Comparison of ENCODE assay signal across 8 mouse cellular contexts in genomic region chr10:81626101-81626993, GRCm38 (mm10). TPM values are rescaled to one million over a fixed set of nuclear protein-coding genes. Genes with fewer than 3 reads are reported as not detected.
DNase-seq lines count a peak whose midpoint lies in the region; ATAC-seq and TF ChIP-seq lines count a peak whose summit lies in the region.

No protein-coding gene starts in this region.

- H3K4me3 ChIP-seq in kidney, embryonic 16.5 days (ENCODE audit: low read length) = peak overlapping the region; percentile 80
- peak overlapping the region; percentile 90 for H3K4me3 ChIP-seq in forebrain, postnatal 0 days (ENCODE audit: low read depth, low read length)
- peak overlapping the region; percentile 80 for H3K4me3 ChIP-seq in liver, postnatal 0 days (ENCODE audit: low read depth, low read length)

- H3K4me2 ChIP-seq in kidney, embryonic 16.5 days (replicated peaks; ENCODE audit: low read depth, low read length) = peak overlapping the region; percentile 88
- peak overlapping the region; percentile 80 for H3K4me2 ChIP-seq in forebrain, postnatal 0 days (ENCODE audit: low read depth)
- peak overlapping the region; percentile 93 for H3K4me2 ChIP-seq in liver, postnatal 0 days (ENCODE audit: low read depth, low read length)

- peak overlapping the region; percentile 90 for H3K9ac ChIP-seq in kidney, embryonic 16.5 days (replicated peaks; ENCODE audit: low read length)
- peak overlapping the region; percentile 88 for H3K9ac ChIP-seq in forebrain, postnatal 0 days
- peak overlapping the region; percentile 73 for H3K9ac ChIP-seq in liver, postnatal 0 days (replicated peaks)

- TF ChIP-seq EP300 in liver, postnatal 0 days (IDR thresholded peaks at IDR 0.05; ENCODE audit: low read depth) = no peak

- H3K4me1 ChIP-seq in kidney, embryonic 16.5 days (ENCODE audit: insufficient read depth, low read length) = peaks cover 14% of the 10 kb centered on the region
- H3K4me1 ChIP-seq in forebrain, postnatal 0 days (ENCODE audit: insufficient read depth) = peaks cover 11% of the 10 kb centered on the region
- peaks cover 17% of the 10 kb centered on the region for H3K4me1 ChIP-seq in liver, postnatal 0 days (ENCODE audit: insufficient read depth)

- no peak for DNase-seq in kidney, postnatal 25 days
- DNase-seq in ZHBTc4 (ENCODE audit: low read depth, low spot score) = peak; percentile 83
- no peak for DNase-seq in forebrain, postnatal 0 days
- DNase-seq in liver, postnatal 0 days = no peak
- no peak for DNase-seq in urinary bladder, postnatal 4 days (ENCODE audit: low spot score in 2 of 2)
- DNase-seq in gastrocnemius, postnatal 10 days = no peak
- DNase-seq in gastrocnemius, adult 18-20 months (ENCODE audit: low spot score) = no peak

- H3K27me3 ChIP-seq in kidney, embryonic 16.5 days (ENCODE audit: insufficient read depth, low read length) = no peaks in the 10 kb centered on the region
- H3K27me3 ChIP-seq in forebrain, postnatal 0 days (ENCODE audit: insufficient read depth, low read length) = no peaks in the 10 kb centered on the region
- H3K27me3 ChIP-seq in liver, postnatal 0 days (ENCODE audit: insufficient read depth, low read length) = no peaks in the 10 kb centered on the region

- peak overlapping the region; percentile 95 for H3K27ac ChIP-seq in kidney, embryonic 16.5 days (ENCODE audit: low read length)
- peak overlapping the region; percentile 86; the same call in 1 of the 2 replicates for H3K27ac ChIP-seq in forebrain, postnatal 0 days (ENCODE audit: low read depth, low read length)
- H3K27ac ChIP-seq in liver, postnatal 0 days (ENCODE audit: low read depth) = peak overlapping the region; percentile 91

- ATAC-seq in kidney, embryonic 16.5 days (ENCODE audit: low FRiP score, low TSS enrichment) = peak; percentile 10
- no peak for ATAC-seq in forebrain, postnatal 0 days
- ATAC-seq in liver, postnatal 0 days = no peak

- peaks cover 36% of the 10 kb centered on the region for H3K36me3 ChIP-seq in kidney, embryonic 16.5 days (ENCODE audit: insufficient read depth, low read length)
- peaks cover 35% of the 10 kb centered on the region for H3K36me3 ChIP-seq in forebrain, postnatal 0 days (ENCODE audit: insufficient read depth)
- peaks cover 10% of the 10 kb centered on the region; the same call in 1 of the 2 replicates for H3K36me3 ChIP-seq in liver, postnatal 0 days (replicated peaks; ENCODE audit: insufficient read depth, low read length)

- 85% methylated on average over 22 of the region's 22 CpGs for WGBS in kidney, embryonic 16.5 days
- 89% methylated on average over 22 of the region's 22 CpGs for WGBS in forebrain, postnatal 0 days
- WGBS in liver, postnatal 0 days (ENCODE audit: insufficient replicate concordance) = 82% methylated on average over 22 of the region's 22 CpGs

- TF ChIP-seq CTCF in forebrain, postnatal 0 days (IDR thresholded peaks at IDR 0.05; ENCODE audit: low read depth) = no peak
- TF ChIP-seq CTCF in liver, postnatal 0 days (IDR thresholded peaks at IDR 0.05; ENCODE audit: low read depth) = no peak

- no peaks in the 10 kb centered on the region for H3K9me3 ChIP-seq in kidney, embryonic 16.5 days (ENCODE audit: low read length)
- no peaks in the 10 kb centered on the region for H3K9me3 ChIP-seq in forebrain, postnatal 0 days (ENCODE audit: low read length)
- H3K9me3 ChIP-seq in liver, postnatal 0 days (ENCODE audit: low read length) = no peaks in the 10 kb centered on the region

RNA-seq across cellular contexts. Expression of gene Sirt6, which starts 1.2 kb away (rescaled TPM):
- 41.8 and 48.4 TPM in 2 replicates for polyA plus RNA-seq in kidney, embryonic 16.5 days (2015; fragmentation: Nextera tagmentation; extraction: Ambion mirVana)
- 18.0 and 25.2 TPM in 2 replicates for total RNA-seq in forebrain, postnatal 0 days (2014; rRNA removed)
- 30.8 and 33.4 TPM in 2 replicates for polyA plus RNA-seq in forebrain, postnatal 0 days (2015; fragmentation: Nextera tagmentation; extraction: Ambion mirVana)
- 4.5 and 6.1 TPM in 2 replicates for polyA plus RNA-seq in liver, postnatal 0 days (2015; fragmentation: Nextera tagmentation; extraction: Ambion mirVana)
- 1 to 10 TPM; 7.3 to 9.7 TPM for total RNA-seq in gastrocnemius, postnatal 10 days (2021)
- 1 to 10 TPM; 4.4 to 4.7 TPM for total RNA-seq in gastrocnemius, adult 18-20 months (2021)

RNA-seq across cellular contexts. Expression of gene Ankrd24, which starts 2.0 kb away (rescaled TPM):
- 16.0 and 17.6 TPM in 2 replicates for polyA plus RNA-seq in kidney, embryonic 16.5 days (2015; fragmentation: Nextera tagmentation; extraction: Ambion mirVana)
- 45.9 and 63.6 TPM in 2 replicates for total RNA-seq in forebrain, postnatal 0 days (2014; rRNA removed)
- 11.4 and 13.0 TPM in 2 replicates for polyA plus RNA-seq in forebrain, postnatal 0 days (2015; fragmentation: Nextera tagmentation; extraction: Ambion mirVana)
- 1.8 and 2.1 TPM in 2 replicates for polyA plus RNA-seq in liver, postnatal 0 days (2015; fragmentation: Nextera tagmentation; extraction: Ambion mirVana)
- total RNA-seq in gastrocnemius, postnatal 10 days (2021) = 10 to 100 TPM; 13.0 to 18.4 TPM
- 10 to 100 TPM; 10.2 to 10.6 TPM for total RNA-seq in gastrocnemius, adult 18-20 months (2021)

RNA-seq across cellular contexts. Expression of gene BC025920, which starts 20.3 kb away (rescaled TPM):
- 0.66 and 0.82 TPM in 2 replicates for polyA plus RNA-seq in kidney, embryonic 16.5 days (2015; fragmentation: Nextera tagmentation; extraction: Ambion mirVana)
- 3.8 and 4.7 TPM in 2 replicates for total RNA-seq in forebrain, postnatal 0 days (2014; rRNA removed)
- 1.4 TPM in 2 replicates for polyA plus RNA-seq in forebrain, postnatal 0 days (2015; fragmentation: Nextera tagmentation; extraction: Ambion mirVana)
- polyA plus RNA-seq in liver, postnatal 0 days (2015; fragmentation: Nextera tagmentation; extraction: Ambion mirVana) = 0.13 TPM in 2 replicates
- total RNA-seq in gastrocnemius, postnatal 10 days (2021) = 1 to 10 TPM; 1.6 to 1.8 TPM
- 1 to 10 TPM; 3.1 to 3.3 TPM for total RNA-seq in gastrocnemius, adult 18-20 months (2021)

RNA-seq across cellular contexts. Expression of gene Gm10778, which starts 22.5 kb away (rescaled TPM):
- polyA plus RNA-seq in kidney, embryonic 16.5 days (2015; fragmentation: Nextera tagmentation; extraction: Ambion mirVana) = 5.6 and 6.3 TPM in 2 replicates
- total RNA-seq in forebrain, postnatal 0 days (2014; rRNA removed) = 5.9 and 9.5 TPM in 2 replicates
- polyA plus RNA-seq in forebrain, postnatal 0 days (2015; fragmentation: Nextera tagmentation; extraction: Ambion mirVana) = 2.3 and 3.4 TPM in 2 replicates
- 1.1 and 1.2 TPM in 2 replicates for polyA plus RNA-seq in liver, postnatal 0 days (2015; fragmentation: Nextera tagmentation; extraction: Ambion mirVana)
- total RNA-seq in gastrocnemius, postnatal 10 days (2021) = 1 to 10 TPM; 1.7 to 2.2 TPM
- 1 to 10 TPM; 1.4 to 1.6 TPM for total RNA-seq in gastrocnemius, adult 18-20 months (2021)

RNA-seq across cellular contexts. Expression of gene Tle6, which starts 25.5 kb away (rescaled TPM):
- 18.5 and 22.8 TPM in 2 replicates for polyA plus RNA-seq in kidney, embryonic 16.5 days (2015; fragmentation: Nextera tagmentation; extraction: Ambion mirVana)
- 8.7 and 14.1 TPM in 2 replicates for total RNA-seq in forebrain, postnatal 0 days (2014; rRNA removed)
- 4.2 and 5.1 TPM in 2 replicates for polyA plus RNA-seq in forebrain, postnatal 0 days (2015; fragmentation: Nextera tagmentation; extraction: Ambion mirVana)
- polyA plus RNA-seq in liver, postnatal 0 days (2015; fragmentation: Nextera tagmentation; extraction: Ambion mirVana) = 2.9 and 3.0 TPM in 2 replicates
- total RNA-seq in gastrocnemius, postnatal 10 days (2021) = 1 to 10 TPM; 2.2 to 3.1 TPM
- 1 to 10 TPM; 4.5 to 6.1 TPM for total RNA-seq in gastrocnemius, adult 18-20 months (2021)
